Mouse (Mus musculus) thymus, adult 2 months (tissue): Measurements from ENCODE around the gene Tnni3k. TPM values are rescaled to one million over a fixed set of nuclear protein-coding genes. Genes with fewer than 3 reads are reported as not detected.

Source experiments
- DNase-seq: peaks from one replicate; pipeline ENCODE4 v3.0.0; 2021
- H3K27ac ChIP-seq: fragments of 200-500 bp; 2 replicates; pipeline ENCODE4 v1.5.1; 2012; ENCODE audit warnings: low read length, control low read depth; ENCODE audit not compliant: control insufficient read depth, insufficient read depth
- H3K27me3 ChIP-seq: fragments of 200-500 bp; 2 replicates; pipeline ENCODE4 v1.6.1; 2012; ENCODE audit warnings: mild to moderate bottlenecking, low read length, moderate library complexity, mixed read lengths; ENCODE audit not compliant: control insufficient read depth, insufficient read depth
- H3K36me3 ChIP-seq: fragments of 200-500 bp; 2 replicates; pipeline ENCODE4 v1.6.1; 2012; ENCODE audit warnings: mild to moderate bottlenecking, low read length, moderate library complexity; ENCODE audit not compliant: control insufficient read depth, insufficient read depth
- H3K4me1 ChIP-seq: fragments of 200-500 bp; replicated peaks from 2 replicates; pipeline ENCODE4 v1.6.1; 2012; ENCODE audit warnings: low read length; ENCODE audit not compliant: control insufficient read depth, insufficient read depth
- H3K4me3 ChIP-seq: fragments of 200-500 bp; 2 replicates; pipeline ENCODE4 v1.5.1; 2012; ENCODE audit warnings: mild to moderate bottlenecking, low read length, control low read depth, moderate library complexity; ENCODE audit not compliant: control insufficient read depth, insufficient read depth
- CTCF ChIP-seq: fragments of 200-500 bp; IDR thresholded peaks from 2 replicates; pipeline ENCODE4 v1.5.1; 2012; ENCODE audit warnings: mild to moderate bottlenecking, control low read depth, low read length, moderate library complexity, borderline replicate concordance; ENCODE audit not compliant: control insufficient read depth, poor library complexity, insufficient read depth; ENCODE audit errors: extremely low read depth
- POLR2A ChIP-seq: fragments of 200-500 bp; IDR thresholded peaks from 2 replicates; pipeline ENCODE4 v1.6.1; 2012; ENCODE audit warnings: mild to moderate bottlenecking, low read length, control low read depth, moderate library complexity; ENCODE audit not compliant: control insufficient read depth, poor library complexity, insufficient read depth; ENCODE audit errors: extremely low read depth
- WGBS: fragments of 180-500 bp; shearing (Covaris S2); methylation state at CpG from one replicate; pipeline ENCODE4 v1.1.7; 2018; 5-methylcytosine and 5-hydroxymethylcytosine counted together
- polyA plus RNA-seq: library from polyadenylated mRNA; depleted of rRNA; stranded (reverse); fragments of >200 nt; gene quantifications from 2 replicates; pipeline ENCODE4 v1.2.3, GENCODE M21; 2012

The Tnni3k gene
- polyA plus RNA-seq, 1 experiment: 3.4 TPM

- no peak overlapping the region for H3K27ac ChIP-seq
- 90% methylated on average over 5 of the region's 5 CpGs for WGBS
- no peak overlapping the region for H3K4me3 ChIP-seq
These were observed 175.1 kb downstream of the Tnni3k start for GRCm38 (mm10) chr3:154880108-154880507.

GRCm38 (mm10) chr3:154879515-154879914 lies 175.7 kb downstream of the Tnni3k start:
- H3K36me3 ChIP-seq: no peaks in the 10 kb centered on the region
- TF ChIP-seq POLR2A (no peak), CTCF (no peak)
- WGBS: 68% methylated on average over 2 of the region's 2 CpGs
- no peak overlapping the region for H3K4me3 ChIP-seq
- no peak for DNase-seq
- no peak overlapping the region for H3K27ac ChIP-seq
- H3K27me3 ChIP-seq: no peaks in the 10 kb centered on the region
- no peaks in the 10 kb centered on the region for H3K4me1 ChIP-seq

More at GRCm38 (mm10) chr3:154880108-154880507, 175.1 kb downstream of the Tnni3k start:
- TF ChIP-seq CTCF (no peak), POLR2A (no peak)
- DNase-seq: no peak
- no peaks in the 10 kb centered on the region for H3K4me1 ChIP-seq
- H3K36me3 ChIP-seq: no peaks in the 10 kb centered on the region
- no peaks in the 10 kb centered on the region for H3K27me3 ChIP-seq

- no peak overlapping the region for H3K27ac ChIP-seq
These were observed 176.1 kb downstream of the Tnni3k start for GRCm38 (mm10) chr3:154879080-154879479.

GRCm38 (mm10) chr3:154868807-154869206 lies 186.4 kb downstream of the Tnni3k start:
- no peak for DNase-seq
- TF ChIP-seq POLR2A: no peak
- no peak for TF ChIP-seq CTCF
- Histone ChIP-seq H3K36me3 (no peaks in the 10 kb centered on the region), H3K27me3 (no peaks in the 10 kb centered on the region), H3K4me3 (no peak overlapping the region), H3K27ac (no peak overlapping the region), H3K4me1 (no peaks in the 10 kb centered on the region)
- WGBS: 92% methylated on average over 4 of the region's 4 CpGs

More at GRCm38 (mm10) chr3:154879080-154879479, 176.1 kb downstream of the Tnni3k start:
- 95% methylated on average over 1 of the region's 1 CpGs for WGBS
- Histone ChIP-seq H3K4me1 (no peaks in the 10 kb centered on the region), H3K36me3 (no peaks in the 10 kb centered on the region), H3K27me3 (no peaks in the 10 kb centered on the region), H3K4me3 (no peak overlapping the region)
- TF ChIP-seq CTCF (no peak), POLR2A (no peak)
- DNase-seq: no peak

- no peak overlapping the region for H3K4me3 ChIP-seq
- no peaks in the 10 kb centered on the region for H3K27me3 ChIP-seq
- H3K27ac ChIP-seq: no peak overlapping the region
- 94% methylated on average over 6 of the region's 6 CpGs for WGBS
- no peak for TF ChIP-seq CTCF
- TF ChIP-seq POLR2A: no peak
- no peaks in the 10 kb centered on the region for H3K36me3 ChIP-seq
- no peak for DNase-seq
- H3K4me1 ChIP-seq: no peaks in the 10 kb centered on the region
These were observed 193.3 kb downstream of the Tnni3k start for GRCm38 (mm10) chr3:154861921-154862320.

GRCm38 (mm10) chr3:154859721-154860120 lies 195.5 kb downstream of the Tnni3k start:
- Histone ChIP-seq H3K4me3 (no peak overlapping the region), H3K4me1 (no peaks in the 10 kb centered on the region), H3K27me3 (no peaks in the 10 kb centered on the region), H3K27ac (no peak overlapping the region), H3K36me3 (no peaks in the 10 kb centered on the region)
- WGBS: 67% methylated on average over 3 of the region's 3 CpGs
- TF ChIP-seq POLR2A: no peak
- no peak for TF ChIP-seq CTCF
- no peak for DNase-seq

- Histone ChIP-seq H3K4me1 (no peaks in the 10 kb centered on the region), H3K4me3 (no peak overlapping the region), H3K27me3 (no peaks in the 10 kb centered on the region), H3K36me3 (no peaks in the 10 kb centered on the region), H3K27ac (no peak overlapping the region)
- DNase-seq: no peak
- WGBS: 52% methylated on average over 6 of the region's 6 CpGs
- TF ChIP-seq POLR2A (no peak), CTCF (no peak)
These were observed 201.9 kb downstream of the Tnni3k start for GRCm38 (mm10) chr3:154853257-154853656.
